Mouse (Mus musculus) lung, adult 2 months (tissue): ENCODE results near the gene Acacb.

Experiments used
- CTCF ChIP-seq: fragments of 200-500 bp; IDR thresholded peaks from 2 replicates; pipeline ENCODE4 v1.5.1; 2011; ENCODE audit warnings: mild to moderate bottlenecking, low read length, control low read depth; ENCODE audit not compliant: insufficient read depth
- POLR2A ChIP-seq: fragments of 200-500 bp; IDR thresholded peaks from 2 replicates; pipeline ENCODE4 v1.6.1; 2011; ENCODE audit warnings: low read depth, mild to moderate bottlenecking, control low read depth, low read length, borderline replicate concordance; ENCODE audit errors: extremely low read depth

GRCm38 (mm10) chr5:114174639-114175038 lies 28.3 kb downstream of the Acacb start:
- TF ChIP-seq POLR2A (no peak), CTCF (peak; percentile 38; the same call in 1 of the 2 replicates)
